Comparison of ENCODE assay signal across 1 mouse cellular context in the genomic region with DNA sequence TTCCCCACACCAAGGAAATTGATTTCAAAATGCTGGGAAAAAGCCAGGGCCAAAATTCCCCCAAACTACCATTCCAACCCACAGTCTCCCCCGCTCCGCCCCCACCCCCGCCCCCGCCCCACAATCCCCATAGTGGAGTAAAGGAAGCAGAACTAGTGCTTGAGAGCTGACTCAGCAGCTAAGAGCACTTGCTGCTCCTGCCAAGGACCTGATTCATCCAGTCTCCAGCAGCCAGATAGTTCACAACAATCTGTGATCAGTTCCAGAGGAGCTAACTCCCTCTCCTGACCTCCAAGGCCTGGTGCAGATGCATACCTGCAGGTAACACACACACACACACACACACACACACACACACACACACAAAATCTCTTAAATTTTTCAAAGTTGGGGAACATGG.
TF ChIP-seq lines count a peak whose summit lies in the region.

No protein-coding gene starts in this region.

TF ChIP-seq in MEL, 35 proteins besides CTCF, POLR2A, EP300 and RAD21 (continued from another document):
- TF ChIP-seq ETS1 (IDR thresholded peaks at IDR 0.05; ENCODE audit: low read depth, low read length) = no peak
- no peak for TF ChIP-seq NELFE (IDR thresholded peaks at IDR 0.05; ENCODE audit: low read depth, low read length)
